ENCODE assay signal across 15 mouse cellular contexts in the genomic region with DNA sequence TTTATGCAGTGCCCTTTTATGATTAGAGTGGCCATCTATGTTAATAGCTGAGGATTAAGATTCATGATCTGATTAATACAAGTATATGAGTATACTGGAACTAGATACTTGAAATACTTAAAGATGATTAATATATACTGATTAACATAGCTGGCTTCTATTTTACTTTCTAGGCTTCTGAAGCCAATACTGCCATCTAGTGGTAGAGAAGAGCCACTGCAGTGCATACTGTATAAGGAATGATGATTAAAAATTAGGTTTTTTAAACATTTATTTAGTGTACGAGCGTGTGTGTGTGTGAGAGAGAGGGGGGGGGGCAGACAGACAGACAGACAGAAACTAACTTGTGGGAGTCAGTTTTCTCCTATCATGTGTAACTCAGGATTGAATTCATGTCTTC. TPM values are rescaled to one million over a fixed set of nuclear protein-coding genes. Genes with fewer than 3 reads are reported as not detected.
DNase-seq lines count a peak whose midpoint lies in the region; ATAC-seq and TF ChIP-seq lines count a peak whose summit lies in the region.
"Had no signal": no experiment of that assay in that cellular context is flagged by ENCODE, and none has a peak within 500 bp of the region (broad histone marks: within the 10 kb centered on the region; RNA-seq: fewer than 3 reads in every experiment).

No protein-coding gene starts in this region.

- DNase-seq in heart, postnatal 0 days (ENCODE audit: low spot score), result peak; percentile 46
- DNase-seq in heart, postnatal 4 days, result no peak
- peak; percentile 46 for DNase-seq in midbrain, postnatal 0 days (ENCODE audit: low spot score)
- DNase-seq in midbrain, embryonic 10.5 days (ENCODE audit: low spot score), result no peak
- peak; percentile 26 for DNase-seq in embryo, embryonic 11 days
- DNase-seq in stomach, postnatal 0 days (ENCODE audit: low spot score), result no peak
- no peak for DNase-seq in left cerebral cortex, adult 18-20 months (ENCODE audit: low spot score in 2 of 2)
- DNase-seq: cerebellum, adult 9-11 months; kidney, adult 11 months; liver, embryonic 13.5 days; thymus, postnatal 14 days had no signal

- 41% methylated on average over 2 of the region's 2 CpGs for WGBS in heart, postnatal 0 days
- WGBS in midbrain, postnatal 0 days, result 65% methylated on average over 2 of the region's 2 CpGs
- WGBS in midbrain, embryonic 10.5 days, result 87% methylated on average over 2 of the region's 2 CpGs
- 39% methylated on average over 2 of the region's 2 CpGs for WGBS in stomach, postnatal 0 days
- WGBS in kidney, embryonic 16.5 days, result 56% methylated on average over 2 of the region's 2 CpGs

- no peak overlapping the region for H3K4me3 ChIP-seq in heart, postnatal 0 days (ENCODE audit: low read depth, low read length)
- no peak overlapping the region for H3K4me3 ChIP-seq in midbrain, postnatal 0 days (ENCODE audit: low read depth, low read length)
- H3K4me3 ChIP-seq in midbrain, embryonic 10.5 days, result no peak overlapping the region
- H3K4me3 ChIP-seq in stomach, postnatal 0 days (ENCODE audit: low read depth, low read length), result no peak overlapping the region
- no peak overlapping the region for H3K4me3 ChIP-seq in kidney, embryonic 16.5 days (ENCODE audit: low read length)
- H3K4me3 ChIP-seq: heart, embryonic 12.5 days; liver, embryonic 13.5 days; neural tube, embryonic 15.5 days had no signal

- no peaks in the 10 kb centered on the region for H3K27me3 ChIP-seq in heart, postnatal 0 days (ENCODE audit: control insufficient read depth, insufficient read depth, low read length)
- no peaks in the 10 kb centered on the region for H3K27me3 ChIP-seq in midbrain, postnatal 0 days (ENCODE audit: insufficient read depth, low read length)
- H3K27me3 ChIP-seq in midbrain, embryonic 10.5 days (ENCODE audit: low read depth, poor library complexity, severe bottlenecking), result no peaks in the 10 kb centered on the region
- no peaks in the 10 kb centered on the region for H3K27me3 ChIP-seq in stomach, postnatal 0 days (ENCODE audit: control insufficient read depth, insufficient read depth, low read length)
- no peaks in the 10 kb centered on the region for H3K27me3 ChIP-seq in kidney, embryonic 16.5 days (ENCODE audit: insufficient read depth, low read length)
- H3K27me3 ChIP-seq: heart, embryonic 12.5 days; liver, embryonic 13.5 days; neural tube, embryonic 15.5 days had no signal

- TF ChIP-seq EP300 in heart, postnatal 0 days (IDR thresholded peaks at IDR 0.05; ENCODE audit: low read depth), result no peak
- TF ChIP-seq EP300 in stomach, postnatal 0 days (optimal IDR thresholded peaks at IDR 0.05), result no peak

- H3K4me1 ChIP-seq in heart, postnatal 0 days (ENCODE audit: control insufficient read depth, insufficient read depth), result no peaks in the 10 kb centered on the region
- no peaks in the 10 kb centered on the region for H3K4me1 ChIP-seq in midbrain, postnatal 0 days (ENCODE audit: insufficient read depth, low read length)
- H3K4me1 ChIP-seq in midbrain, embryonic 10.5 days, result no peaks in the 10 kb centered on the region
- no peaks in the 10 kb centered on the region for H3K4me1 ChIP-seq in stomach, postnatal 0 days (replicated peaks; ENCODE audit: control insufficient read depth, insufficient read depth)
- H3K4me1 ChIP-seq in kidney, embryonic 16.5 days (ENCODE audit: insufficient read depth, low read length), result no peaks in the 10 kb centered on the region
- H3K4me1 ChIP-seq: heart, embryonic 12.5 days; liver, embryonic 13.5 days; neural tube, embryonic 15.5 days had no signal

- H3K9me3 ChIP-seq in heart, postnatal 0 days (replicated peaks; ENCODE audit: control insufficient read depth, low read length), result no peaks in the 10 kb centered on the region
- H3K9me3 ChIP-seq in midbrain, postnatal 0 days (ENCODE audit: low read length), result no peaks in the 10 kb centered on the region
- no peaks in the 10 kb centered on the region for H3K9me3 ChIP-seq in midbrain, embryonic 10.5 days (replicated peaks)
- no peaks in the 10 kb centered on the region for H3K9me3 ChIP-seq in stomach, postnatal 0 days (ENCODE audit: control insufficient read depth, low read length)
- H3K9me3 ChIP-seq in kidney, embryonic 16.5 days (ENCODE audit: low read length), result no peaks in the 10 kb centered on the region
- H3K9me3 ChIP-seq: heart, embryonic 12.5 days; liver, embryonic 13.5 days; neural tube, embryonic 15.5 days had no signal

- peak; percentile 61 for TF ChIP-seq CTCF in heart, postnatal 0 days (IDR thresholded peaks at IDR 0.05; ENCODE audit: low read depth)
- peak; percentile 81 for TF ChIP-seq CTCF in midbrain, postnatal 0 days (IDR thresholded peaks at IDR 0.05)
- peak; percentile 82 for TF ChIP-seq CTCF in stomach, postnatal 0 days (IDR thresholded peaks at IDR 0.05; ENCODE audit: low read depth)

- no peak overlapping the region for H3K27ac ChIP-seq in heart, postnatal 0 days (ENCODE audit: low read depth)
- no peak overlapping the region for H3K27ac ChIP-seq in midbrain, postnatal 0 days (ENCODE audit: low read depth, low read length)
- H3K27ac ChIP-seq in midbrain, embryonic 10.5 days (replicated peaks), result no peak overlapping the region
- no peak overlapping the region for H3K27ac ChIP-seq in stomach, postnatal 0 days (replicated peaks)
- no peak overlapping the region for H3K27ac ChIP-seq in kidney, embryonic 16.5 days (ENCODE audit: low read length)
- H3K27ac ChIP-seq: liver, embryonic 13.5 days; neural tube, embryonic 15.5 days had no signal

- no peaks in the 10 kb centered on the region for H3K36me3 ChIP-seq in heart, postnatal 0 days (replicated peaks; ENCODE audit: control insufficient read depth, insufficient read depth, low read length)
- H3K36me3 ChIP-seq in midbrain, postnatal 0 days (ENCODE audit: insufficient read depth, low read length), result no peaks in the 10 kb centered on the region
- peaks cover 37% of the 10 kb centered on the region for H3K36me3 ChIP-seq in midbrain, embryonic 10.5 days
- H3K36me3 ChIP-seq in stomach, postnatal 0 days (ENCODE audit: control insufficient read depth, insufficient read depth, low read length), result no peaks in the 10 kb centered on the region
- no peaks in the 10 kb centered on the region for H3K36me3 ChIP-seq in kidney, embryonic 16.5 days (ENCODE audit: insufficient read depth, low read length)
- H3K36me3 ChIP-seq: heart, embryonic 12.5 days; liver, embryonic 13.5 days; neural tube, embryonic 15.5 days had no signal

- no peak for ATAC-seq in heart, postnatal 0 days (ENCODE audit: insufficient read depth, low read depth)
- no peak for ATAC-seq in midbrain, postnatal 0 days (ENCODE audit: low FRiP score)
- no peak for ATAC-seq in stomach, postnatal 0 days (ENCODE audit: low FRiP score, low TSS enrichment)
- ATAC-seq in kidney, embryonic 16.5 days (ENCODE audit: low FRiP score, low TSS enrichment), result no peak

- H3K9ac ChIP-seq in heart, postnatal 0 days (replicated peaks; ENCODE audit: low read depth, low read length), result no peak overlapping the region
- H3K9ac ChIP-seq in midbrain, postnatal 0 days (replicated peaks; ENCODE audit: low read length, poor library complexity, severe bottlenecking), result no peak overlapping the region
- no peak overlapping the region for H3K9ac ChIP-seq in stomach, postnatal 0 days (ENCODE audit: low read length)
- no peak overlapping the region for H3K9ac ChIP-seq in kidney, embryonic 16.5 days (replicated peaks; ENCODE audit: low read length)
- H3K9ac ChIP-seq: heart, embryonic 12.5 days; liver, embryonic 13.5 days; neural tube, embryonic 15.5 days had no signal

- no peak overlapping the region for H3K4me2 ChIP-seq in heart, postnatal 0 days (ENCODE audit: low read depth, low read length)
- no peak overlapping the region for H3K4me2 ChIP-seq in midbrain, postnatal 0 days (ENCODE audit: low read depth, low read length, poor library complexity, severe bottlenecking)
- no peak overlapping the region for H3K4me2 ChIP-seq in stomach, postnatal 0 days (replicated peaks; ENCODE audit: low read depth)
- H3K4me2 ChIP-seq in kidney, embryonic 16.5 days (replicated peaks; ENCODE audit: low read depth, low read length), result no peak overlapping the region
- H3K4me2 ChIP-seq: heart, embryonic 12.5 days; liver, embryonic 13.5 days; midbrain, embryonic 11.5 days; neural tube, embryonic 15.5 days had no signal

RNA-seq across cellular contexts. Expression of a gene that starts 22.4 kb away (rescaled TPM):
- total RNA-seq in heart, postnatal 0 days (2014; rRNA removed; ENCODE audit: low replicate concordance), result 2.1 and 4.5 TPM in 2 replicates
- polyA plus RNA-seq in heart, postnatal 0 days (2015; fragmentation: Nextera tagmentation; extraction: Ambion mirVana), result 5.9 and 6.2 TPM in 2 replicates
- 1 to 10 TPM; 8.8 to 9.5 TPM for total RNA-seq in heart, postnatal 4 days (2021)
- total RNA-seq in midbrain, postnatal 0 days (2014; rRNA removed), result 44.9 and 45.3 TPM in 2 replicates
- polyA plus RNA-seq in midbrain, postnatal 0 days (2015; fragmentation: Nextera tagmentation; extraction: Ambion mirVana), result 37.1 and 40.6 TPM in 2 replicates
- polyA plus RNA-seq in midbrain, embryonic 10.5 days (2016; fragmentation: Nextera tagmentation; extraction: Ambion mirVana), result 94.4 and 100 TPM in 2 replicates
- 7.2 and 7.4 TPM in 2 replicates for polyA plus RNA-seq in stomach, postnatal 0 days (2015; fragmentation: Nextera tagmentation; extraction: Ambion mirVana)
- total RNA-seq in left cerebral cortex, adult 18-20 months (2021), result 10 to 100 TPM; 18.2 to 18.6 TPM
- polyA plus RNA-seq in kidney, embryonic 16.5 days (2015; fragmentation: Nextera tagmentation; extraction: Ambion mirVana), result 46.4 and 46.9 TPM in 2 replicates

RNA-seq across cellular contexts. Expression of a gene that starts 53.4 kb away (rescaled TPM):
- 69.0 and 93.5 TPM in 2 replicates for total RNA-seq in heart, postnatal 0 days (2014; rRNA removed; ENCODE audit: low replicate concordance)
- 209 and 218 TPM in 2 replicates for polyA plus RNA-seq in heart, postnatal 0 days (2015; fragmentation: Nextera tagmentation; extraction: Ambion mirVana)
- 100 to 1,000 TPM; 105 to 128 TPM for total RNA-seq in heart, postnatal 4 days (2021)
- total RNA-seq in midbrain, postnatal 0 days (2014; rRNA removed), result 46.5 and 66.8 TPM in 2 replicates
- 179 and 183 TPM in 2 replicates for polyA plus RNA-seq in midbrain, postnatal 0 days (2015; fragmentation: Nextera tagmentation; extraction: Ambion mirVana)
- polyA plus RNA-seq in midbrain, embryonic 10.5 days (2016; fragmentation: Nextera tagmentation; extraction: Ambion mirVana), result 78.0 and 100 TPM in 2 replicates
- 251 and 254 TPM in 2 replicates for polyA plus RNA-seq in stomach, postnatal 0 days (2015; fragmentation: Nextera tagmentation; extraction: Ambion mirVana)
- 100 to 1,000 TPM; 156 to 179 TPM for total RNA-seq in left cerebral cortex, adult 18-20 months (2021)
- 151 and 155 TPM in 2 replicates for polyA plus RNA-seq in kidney, embryonic 16.5 days (2015; fragmentation: Nextera tagmentation; extraction: Ambion mirVana)

Comparison
In these comparisons a context has a peak if more than half of its experiments do, and no peak if none do; other contexts are left out.
1. DNase-seq: peak in heart, postnatal 0 days (single experiment), midbrain, postnatal 0 days (single experiment) and embryo, embryonic 11 days (single experiment); none in heart, postnatal 4 days (single experiment), midbrain, embryonic 10.5 days (single experiment), stomach, postnatal 0 days (single experiment) and left cerebral cortex, adult 18-20 months (0 of 2).
2. Peak in every context shown above with its lines, with median percentiles within 50 percentile points of each other: CTCF ChIP-seq.